Mouse (Mus musculus) thymus, adult 2 months (tissue): ENCODE data around the gene Rnf121.

ENCODE experiments used
- CTCF ChIP-seq: fragments of 200-500 bp; IDR thresholded peaks from 2 replicates; pipeline ENCODE4 v1.5.1; 2012; ENCODE audit warnings: mild to moderate bottlenecking, control low read depth, low read length, moderate library complexity, borderline replicate concordance; ENCODE audit not compliant: control insufficient read depth, poor library complexity, insufficient read depth; ENCODE audit errors: extremely low read depth
- POLR2A ChIP-seq: fragments of 200-500 bp; IDR thresholded peaks from 2 replicates; pipeline ENCODE4 v1.6.1; 2012; ENCODE audit warnings: mild to moderate bottlenecking, low read length, control low read depth, moderate library complexity; ENCODE audit not compliant: control insufficient read depth, poor library complexity, insufficient read depth; ENCODE audit errors: extremely low read depth

- no peak for TF ChIP-seq CTCF
- TF ChIP-seq POLR2A = no peak
Measured at GRCm38 (mm10) chr7:102018590-102018989, 46.7 kb downstream of the Rnf121 start, which contains the start of gene Il18bp.
